Mouse (Mus musculus): Measurements from ENCODE around the gene Adipor2.

The Adipor2 gene

GRCm38 (mm10) chr6:119313588-119314375 lies 103.7 kb downstream of the Adipor2 start:
- no peak for DNase-seq (ENCODE audit: low read depth, low spot score)

- DNase-seq (ENCODE audit: low read depth, low spot score) = no peak
Observed at GRCm38 (mm10) chr6:119313096-119313495, 104.4 kb downstream of the Adipor2 start.

GRCm38 (mm10) chr6:119312381-119312780 lies 105.1 kb downstream of the Adipor2 start:
- DNase-seq (ENCODE audit: low read depth, low spot score) = no peak

GRCm38 (mm10) chr6:119310176-119310575 lies 107.3 kb downstream of the Adipor2 start:
- no peak for DNase-seq (ENCODE audit: low read depth, low spot score)

GRCm38 (mm10) chr6:119307867-119308413 lies 109.6 kb downstream of the Adipor2 start:
- DNase-seq (ENCODE audit: low read depth, low spot score) = no peak

GRCm38 (mm10) chr6:119303331-119303730 lies 114.2 kb downstream of the Adipor2 start:
- DNase-seq (ENCODE audit: low read depth, low spot score) = no peak
